In genomic region chr4:35695137-35695522, GRCm38 (mm10) we compare ENCODE assay signal across 18 mouse cellular contexts.
DNase-seq lines count a peak whose midpoint lies in the region; ATAC-seq lines count a peak whose summit lies in the region.
"Had no signal": no experiment of that assay in that cellular context is flagged by ENCODE, and none has a peak within 500 bp of the region (broad histone marks: within the 10 kb centered on the region; RNA-seq: fewer than 3 reads in every experiment).

No protein-coding gene starts in this region.

- no peaks in the 10 kb centered on the region; the same call in 1 of the 2 replicates for H3K4me1 ChIP-seq in forebrain, embryonic 14.5 days (ENCODE audit: control insufficient read depth, insufficient read depth, low read length)
- H3K4me1 ChIP-seq in forebrain, embryonic 10.5 days: no peaks in the 10 kb centered on the region
- H3K4me1 ChIP-seq in forebrain, embryonic 16.5 days (replicated peaks; ENCODE audit: control insufficient read depth, insufficient read depth, low read length): no peaks in the 10 kb centered on the region
- H3K4me1 ChIP-seq in forebrain, embryonic 12.5 days: no peaks in the 10 kb centered on the region
- H3K4me1 ChIP-seq: embryonic facial prominence, embryonic 10.5 days; embryonic facial prominence, embryonic 12.5 days had no signal

- 42% methylated on average over 2 of the region's 2 CpGs for WGBS in forebrain, embryonic 14.5 days
- 76% methylated on average over 2 of the region's 2 CpGs for WGBS in forebrain, embryonic 10.5 days
- WGBS in forebrain, embryonic 16.5 days: 37% methylated on average over 2 of the region's 2 CpGs
- 64% methylated on average over 2 of the region's 2 CpGs for WGBS in forebrain, embryonic 12.5 days

- H3K9me3 ChIP-seq in forebrain, embryonic 14.5 days (replicated peaks; ENCODE audit: control insufficient read depth, low read length): no peaks in the 10 kb centered on the region
- H3K9me3 ChIP-seq in forebrain, embryonic 10.5 days: no peaks in the 10 kb centered on the region
- no peaks in the 10 kb centered on the region for H3K9me3 ChIP-seq in forebrain, embryonic 16.5 days (ENCODE audit: control insufficient read depth, low read length)
- no peaks in the 10 kb centered on the region for H3K9me3 ChIP-seq in forebrain, embryonic 12.5 days
- H3K9me3 ChIP-seq: embryonic facial prominence, embryonic 10.5 days; embryonic facial prominence, embryonic 12.5 days had no signal

- H3K27ac ChIP-seq in forebrain, embryonic 14.5 days (ENCODE audit: low read depth, low read length): no peak overlapping the region
- H3K27ac ChIP-seq in forebrain, embryonic 10.5 days: no peak overlapping the region
- H3K27ac ChIP-seq in forebrain, embryonic 16.5 days (ENCODE audit: low read length): no peak overlapping the region
- no peak overlapping the region for H3K27ac ChIP-seq in forebrain, embryonic 12.5 days
- H3K27ac ChIP-seq: embryonic facial prominence, embryonic 10.5 days; embryonic facial prominence, embryonic 12.5 days had no signal

- no peak overlapping the region for H3K4me3 ChIP-seq in forebrain, embryonic 14.5 days (ENCODE audit: low read depth, low read length)
- H3K4me3 ChIP-seq in forebrain, embryonic 10.5 days: no peak overlapping the region
- H3K4me3 ChIP-seq in forebrain, embryonic 16.5 days (replicated peaks; ENCODE audit: low read length): no peak overlapping the region
- no peak overlapping the region for H3K4me3 ChIP-seq in forebrain, embryonic 12.5 days (replicated peaks)
- H3K4me3 ChIP-seq: embryonic facial prominence, embryonic 10.5 days; embryonic facial prominence, embryonic 12.5 days had no signal

- no peaks in the 10 kb centered on the region for H3K27me3 ChIP-seq in forebrain, embryonic 14.5 days (replicated peaks; ENCODE audit: control insufficient read depth, insufficient read depth, low read length)
- H3K27me3 ChIP-seq in forebrain, embryonic 10.5 days (ENCODE audit: poor library complexity, severe bottlenecking): no peaks in the 10 kb centered on the region
- H3K27me3 ChIP-seq in forebrain, embryonic 16.5 days (replicated peaks; ENCODE audit: control insufficient read depth, insufficient read depth, low read length): no peaks in the 10 kb centered on the region
- no peaks in the 10 kb centered on the region for H3K27me3 ChIP-seq in forebrain, embryonic 12.5 days
- H3K27me3 ChIP-seq: embryonic facial prominence, embryonic 12.5 days had no signal

- no peaks in the 10 kb centered on the region for H3K36me3 ChIP-seq in forebrain, embryonic 14.5 days (ENCODE audit: control insufficient read depth, insufficient read depth, low read length)
- no peaks in the 10 kb centered on the region for H3K36me3 ChIP-seq in forebrain, embryonic 10.5 days (replicated peaks)
- H3K36me3 ChIP-seq in forebrain, embryonic 16.5 days (ENCODE audit: control insufficient read depth, insufficient read depth): no peaks in the 10 kb centered on the region
- no peaks in the 10 kb centered on the region for H3K36me3 ChIP-seq in forebrain, embryonic 12.5 days (replicated peaks)
- H3K36me3 ChIP-seq: embryonic facial prominence, embryonic 10.5 days; embryonic facial prominence, embryonic 12.5 days had no signal

- DNase-seq in forebrain, embryonic 14.5 days (ENCODE audit: low spot score): peak; percentile 49
- DNase-seq in forebrain, embryonic 10.5 days (ENCODE audit: extremely low spot score, low spot score): no peak
- DNase-seq in retina, postnatal 1 day: peak; percentile 8
- no peak for DNase-seq in retina, embryonic 14.5 days (ENCODE audit: low spot score)
- peak; percentile 28 for DNase-seq in retina, postnatal 7 days (ENCODE audit: low read depth, low spot score)
- no peak for DNase-seq in right cerebral cortex, postnatal 14 days
- DNase-seq: adrenal gland, adult 2 months; adrenal gland, postnatal 10 days; adrenal gland, postnatal 25 days; cerebellum, adult 11-12 months; cerebellum, adult 2 months; cerebellum, adult 9-10 months; cerebellum, postnatal 10 days; cerebellum, postnatal 25 days had no signal

- H3K9ac ChIP-seq in forebrain, embryonic 14.5 days (ENCODE audit: low read length): no peak overlapping the region
- no peak overlapping the region for H3K9ac ChIP-seq in forebrain, embryonic 16.5 days (replicated peaks; ENCODE audit: low read depth, low read length)
- H3K9ac ChIP-seq in forebrain, embryonic 12.5 days: no peak overlapping the region
- H3K9ac ChIP-seq: embryonic facial prominence, embryonic 12.5 days had no signal

- ATAC-seq in forebrain, embryonic 14.5 days: peak; percentile 63; the same call in 1 of the 2 replicates
- ATAC-seq in forebrain, embryonic 16.5 days: peak; percentile 60
- ATAC-seq in forebrain, embryonic 12.5 days (ENCODE audit: low FRiP score): no peak

- no peak overlapping the region for H3K4me2 ChIP-seq in forebrain, embryonic 14.5 days (ENCODE audit: low read length)
- no peak overlapping the region for H3K4me2 ChIP-seq in forebrain, embryonic 16.5 days (ENCODE audit: low read length)
- no peak overlapping the region for H3K4me2 ChIP-seq in forebrain, embryonic 12.5 days
- H3K4me2 ChIP-seq: embryonic facial prominence, embryonic 12.5 days had no signal

Comparison
In these comparisons a context has a peak if more than half of its experiments do, and no peak if none do; other contexts are left out.
1. DNase-seq: peak in forebrain, embryonic 14.5 days (single experiment), retina, postnatal 1 day (single experiment) and retina, postnatal 7 days (single experiment); none in forebrain, embryonic 10.5 days (single experiment), retina, embryonic 14.5 days (single experiment) and right cerebral cortex, postnatal 14 days (single experiment).